In the genomic region with DNA sequence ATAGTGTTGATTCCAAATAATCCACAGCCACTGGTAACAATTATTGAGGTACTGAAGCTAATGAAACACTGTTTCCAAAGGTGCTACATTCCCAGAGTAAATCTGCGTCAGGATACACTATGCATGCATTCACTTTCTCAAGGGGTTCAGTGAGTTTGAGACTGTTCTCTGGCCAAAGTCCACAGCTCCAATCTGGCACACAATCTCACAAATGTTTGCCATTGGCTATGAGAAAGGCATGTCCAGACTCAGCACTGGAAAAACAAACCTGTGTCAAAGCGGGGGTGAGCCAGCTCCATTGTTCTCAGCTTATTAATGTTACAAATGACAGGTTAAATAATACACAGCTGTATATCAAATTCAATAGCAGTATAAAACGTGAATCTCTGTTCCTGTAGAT, we compare ENCODE assay signal across 23 mouse cellular contexts. TPM values are rescaled to one million over a fixed set of nuclear protein-coding genes. Genes with fewer than 3 reads are reported as not detected.
DNase-seq lines count a peak whose midpoint lies in the region; ATAC-seq and TF ChIP-seq lines count a peak whose summit lies in the region.
"Had no signal": no experiment of that assay in that cellular context is flagged by ENCODE, and none has a peak within 500 bp of the region (broad histone marks: within the 10 kb centered on the region; RNA-seq: fewer than 3 reads in every experiment).

No protein-coding gene starts in this region.

- no peak for TF ChIP-seq EP300 in lung, postnatal 0 days (IDR thresholded peaks at IDR 0.05)

- no peak overlapping the region for H3K27ac ChIP-seq in lung, embryonic 14.5 days (ENCODE audit: low read depth)
- no peak overlapping the region for H3K27ac ChIP-seq in lung, postnatal 0 days (ENCODE audit: low read length)
- no peak overlapping the region for H3K27ac ChIP-seq in intestine, embryonic 15.5 days
- no peak overlapping the region for H3K27ac ChIP-seq in kidney, adult 2 months (ENCODE audit: insufficient read depth, low read depth, low read length)
- H3K27ac ChIP-seq: heart, adult 2 months; hindbrain, embryonic 15.5 days; midbrain, embryonic 12.5 days had no signal

- no peaks in the 10 kb centered on the region for H3K27me3 ChIP-seq in lung, embryonic 14.5 days (ENCODE audit: insufficient read depth, low read length)
- H3K27me3 ChIP-seq in lung, postnatal 0 days (replicated peaks; ENCODE audit: insufficient read depth, low read length), result no peaks in the 10 kb centered on the region
- H3K27me3 ChIP-seq in intestine, embryonic 15.5 days (replicated peaks), result no peaks in the 10 kb centered on the region
- no peaks in the 10 kb centered on the region for H3K27me3 ChIP-seq in kidney, adult 2 months (replicated peaks; ENCODE audit: control insufficient read depth, insufficient read depth, low read length)
- H3K27me3 ChIP-seq: hindbrain, embryonic 15.5 days; midbrain, embryonic 12.5 days had no signal

- no peak for ATAC-seq in lung, embryonic 14.5 days (ENCODE audit: insufficient read depth)
- ATAC-seq in lung, postnatal 0 days, result no peak
- ATAC-seq in intestine, embryonic 15.5 days, result peak; percentile 84
- ATAC-seq: CD4-positive, CD25-positive, alpha-beta regulatory T cell, adult 4 months; forebrain, embryonic 14.5 days had no signal

- no peaks in the 10 kb centered on the region for H3K4me1 ChIP-seq in lung, embryonic 14.5 days (ENCODE audit: insufficient read depth)
- H3K4me1 ChIP-seq in lung, postnatal 0 days (ENCODE audit: insufficient read depth, low read depth, low read length), result no peaks in the 10 kb centered on the region
- no peaks in the 10 kb centered on the region for H3K4me1 ChIP-seq in intestine, embryonic 15.5 days (replicated peaks)
- no peaks in the 10 kb centered on the region for H3K4me1 ChIP-seq in kidney, adult 2 months (ENCODE audit: control insufficient read depth, insufficient read depth, low read length)
- H3K4me1 ChIP-seq: hindbrain, embryonic 15.5 days; midbrain, embryonic 12.5 days had no signal

- no peak overlapping the region for H3K4me3 ChIP-seq in lung, embryonic 14.5 days (ENCODE audit: low read depth, low read length)
- no peak overlapping the region for H3K4me3 ChIP-seq in lung, postnatal 0 days (ENCODE audit: low read depth, low read length)
- no peak overlapping the region for H3K4me3 ChIP-seq in intestine, embryonic 15.5 days (replicated peaks)
- H3K4me3 ChIP-seq in kidney, adult 2 months (ENCODE audit: insufficient read depth, low read depth, low read length), result no peak overlapping the region
- H3K4me3 ChIP-seq: heart, adult 2 months; hindbrain, embryonic 15.5 days; midbrain, embryonic 12.5 days had no signal

- TF ChIP-seq CTCF in lung, embryonic 14.5 days (IDR thresholded peaks at IDR 0.05; ENCODE audit: low read depth), result no peak
- no peak for TF ChIP-seq CTCF in lung, postnatal 0 days (IDR thresholded peaks at IDR 0.05)
- TF ChIP-seq CTCF in kidney, adult 2 months (conservative IDR thresholded peaks at IDR 0.05; ENCODE audit: insufficient read depth, insufficient read length, low read depth, low read length), result no peak

- TF ChIP-seq POLR2A in kidney, adult 2 months (IDR thresholded peaks at IDR 0.05; ENCODE audit: low read depth, low read length), result no peak

- H3K4me2 ChIP-seq in lung, embryonic 14.5 days, result no peak overlapping the region
- no peak overlapping the region for H3K4me2 ChIP-seq in lung, postnatal 0 days (replicated peaks; ENCODE audit: low read depth, low read length)
- no peak overlapping the region for H3K4me2 ChIP-seq in intestine, embryonic 15.5 days (replicated peaks)
- H3K4me2 ChIP-seq: hindbrain, embryonic 15.5 days; midbrain, embryonic 12.5 days had no signal

- WGBS in lung, embryonic 14.5 days, result 41% methylated on average over 3 of the region's 3 CpGs
- 36% methylated on average over 3 of the region's 3 CpGs for WGBS in lung, postnatal 0 days
- 42% methylated on average over 3 of the region's 3 CpGs for WGBS in intestine, embryonic 15.5 days
- 20% methylated on average over 3 of the region's 3 CpGs for WGBS in kidney, adult 2 months

- no peaks in the 10 kb centered on the region for H3K9me3 ChIP-seq in lung, embryonic 14.5 days (ENCODE audit: low read depth, low read length)
- H3K9me3 ChIP-seq in lung, postnatal 0 days (ENCODE audit: low read length), result no peaks in the 10 kb centered on the region
- no peaks in the 10 kb centered on the region for H3K9me3 ChIP-seq in intestine, embryonic 15.5 days
- H3K9me3 ChIP-seq: hindbrain, embryonic 15.5 days; midbrain, embryonic 12.5 days had no signal

- H3K9ac ChIP-seq in lung, embryonic 14.5 days, result no peak overlapping the region
- H3K9ac ChIP-seq in lung, postnatal 0 days (replicated peaks; ENCODE audit: low read depth), result no peak overlapping the region
- H3K9ac ChIP-seq in intestine, embryonic 15.5 days, result no peak overlapping the region
- H3K9ac ChIP-seq: hindbrain, embryonic 15.5 days; midbrain, embryonic 12.5 days had no signal

- peak; percentile 16 for DNase-seq in lung, embryonic 14.5 days
- DNase-seq in lung, postnatal 0 days (ENCODE audit: low spot score), result no peak
- peak; percentile 82 for DNase-seq in kidney, adult 2 months
- peak; percentile 21 to 43 for DNase-seq in kidney, postnatal 4 days
- no peak for DNase-seq in heart, postnatal 4 days
- DNase-seq in testis, postnatal 10 days (ENCODE audit: low spot score), result no peak
- DNase-seq: adrenal gland, postnatal 10 days; cerebellum, adult 18-20 months; heart, adult 2 months; right cerebral cortex, adult 18-20 months; spleen, adult 18-20 months had no signal

- no peaks in the 10 kb centered on the region for H3K36me3 ChIP-seq in lung, embryonic 14.5 days (ENCODE audit: insufficient read depth)
- no peaks in the 10 kb centered on the region for H3K36me3 ChIP-seq in lung, postnatal 0 days (ENCODE audit: insufficient read depth, low read length)
- H3K36me3 ChIP-seq in intestine, embryonic 15.5 days, result no peaks in the 10 kb centered on the region
- no peaks in the 10 kb centered on the region for H3K36me3 ChIP-seq in kidney, adult 2 months (ENCODE audit: control insufficient read depth, insufficient read depth, low read length)
- H3K36me3 ChIP-seq: hindbrain, embryonic 15.5 days; midbrain, embryonic 12.5 days had no signal

RNA-seq across cellular contexts. Expression of a gene that starts 1.2 kb away (rescaled TPM):
- polyA plus RNA-seq in lung, embryonic 14.5 days (2014; fragmentation: Nextera tagmentation; extraction: Ambion mirVana), result not detected in 2 replicates
- polyA plus RNA-seq in lung, postnatal 0 days (2015; fragmentation: Nextera tagmentation; extraction: Ambion mirVana), result not detected in 2 replicates
- not detected in 2 replicates for polyA plus RNA-seq in intestine, embryonic 15.5 days (2015; fragmentation: Nextera tagmentation; extraction: Ambion mirVana)
- polyA plus RNA-seq in kidney, adult 2 months (2012; rRNA removed), result not detected in 2 replicates
- not detected for total RNA-seq in heart, postnatal 4 days (2021)
- total RNA-seq: adrenal gland, postnatal 10 days; gastrocnemius, adult 18-20 months; heart, adult 2 months; layer of hippocampus, adult 8-10 months; left cerebral cortex, adult 8-10 months; MEL had no signal
- polyA plus RNA-seq: CD4-positive, CD25-positive, alpha-beta regulatory T cell, adult 4 months; forebrain, embryonic 14.5 days; heart, adult 2 months; heart, embryonic 16.5 days; hindbrain, embryonic 15.5 days; lung, embryonic 16.5 days; midbrain, embryonic 12.5 days had no signal

RNA-seq across cellular contexts. Expression of a gene that starts 9.7 kb away (rescaled TPM):
- not detected in 2 replicates for polyA plus RNA-seq in lung, embryonic 14.5 days (2014; fragmentation: Nextera tagmentation; extraction: Ambion mirVana)
- not detected in 2 replicates for polyA plus RNA-seq in lung, postnatal 0 days (2015; fragmentation: Nextera tagmentation; extraction: Ambion mirVana)
- not detected in 2 replicates for polyA plus RNA-seq in intestine, embryonic 15.5 days (2015; fragmentation: Nextera tagmentation; extraction: Ambion mirVana)
- not detected in 2 replicates for polyA plus RNA-seq in kidney, adult 2 months (2012; rRNA removed)
- total RNA-seq in heart, postnatal 4 days (2021), result not detected
- total RNA-seq: adrenal gland, postnatal 10 days; gastrocnemius, adult 18-20 months; heart, adult 2 months; layer of hippocampus, adult 8-10 months; left cerebral cortex, adult 8-10 months; MEL had no signal
- polyA plus RNA-seq: CD4-positive, CD25-positive, alpha-beta regulatory T cell, adult 4 months; forebrain, embryonic 14.5 days; heart, adult 2 months; heart, embryonic 16.5 days; hindbrain, embryonic 15.5 days; limb, embryonic 14.5 days; lung, embryonic 16.5 days; midbrain, embryonic 12.5 days had no signal

RNA-seq across cellular contexts. Expression of a gene that starts 11.4 kb away (rescaled TPM):
- polyA plus RNA-seq in lung, embryonic 14.5 days (2014; fragmentation: Nextera tagmentation; extraction: Ambion mirVana), result not detected in 2 replicates
- not detected in 2 replicates for polyA plus RNA-seq in lung, postnatal 0 days (2015; fragmentation: Nextera tagmentation; extraction: Ambion mirVana)
- polyA plus RNA-seq in intestine, embryonic 15.5 days (2015; fragmentation: Nextera tagmentation; extraction: Ambion mirVana), result not detected in 2 replicates
- 0.08 TPM in 1 of 2 replicates, not detected in the other for polyA plus RNA-seq in kidney, adult 2 months (2012; rRNA removed)
- not detected for total RNA-seq in heart, postnatal 4 days (2021)
- total RNA-seq: adrenal gland, postnatal 10 days; gastrocnemius, adult 18-20 months; heart, adult 2 months; layer of hippocampus, adult 8-10 months; left cerebral cortex, adult 8-10 months; MEL had no signal
- polyA plus RNA-seq: CD4-positive, CD25-positive, alpha-beta regulatory T cell, adult 4 months; forebrain, embryonic 14.5 days; heart, adult 2 months; heart, embryonic 16.5 days; hindbrain, embryonic 15.5 days; lung, embryonic 16.5 days; midbrain, embryonic 12.5 days had no signal

RNA-seq across cellular contexts. Expression of a gene that starts 20.7 kb away (rescaled TPM):
- not detected in 2 replicates for polyA plus RNA-seq in lung, embryonic 14.5 days (2014; fragmentation: Nextera tagmentation; extraction: Ambion mirVana)
- 0.16 TPM in 1 of 2 replicates, not detected in the other for polyA plus RNA-seq in lung, postnatal 0 days (2015; fragmentation: Nextera tagmentation; extraction: Ambion mirVana)
- 0.14 and 0.21 TPM in 2 replicates for polyA plus RNA-seq in intestine, embryonic 15.5 days (2015; fragmentation: Nextera tagmentation; extraction: Ambion mirVana)
- not detected in 2 replicates for polyA plus RNA-seq in kidney, adult 2 months (2012; rRNA removed)
- total RNA-seq in heart, postnatal 4 days (2021), result not detected
- total RNA-seq: adrenal gland, postnatal 10 days; gastrocnemius, adult 18-20 months; heart, adult 2 months; layer of hippocampus, adult 8-10 months; left cerebral cortex, adult 8-10 months; MEL had no signal
- polyA plus RNA-seq: CD4-positive, CD25-positive, alpha-beta regulatory T cell, adult 4 months; forebrain, embryonic 14.5 days; heart, adult 2 months; heart, embryonic 16.5 days; hindbrain, embryonic 15.5 days; limb, embryonic 14.5 days; lung, embryonic 16.5 days; midbrain, embryonic 12.5 days had no signal

RNA-seq across cellular contexts. Expression of a gene that starts 26.4 kb away (rescaled TPM):
- not detected in 2 replicates for polyA plus RNA-seq in lung, embryonic 14.5 days (2014; fragmentation: Nextera tagmentation; extraction: Ambion mirVana)
- polyA plus RNA-seq in lung, postnatal 0 days (2015; fragmentation: Nextera tagmentation; extraction: Ambion mirVana), result not detected in 2 replicates
- not detected in 2 replicates for polyA plus RNA-seq in intestine, embryonic 15.5 days (2015; fragmentation: Nextera tagmentation; extraction: Ambion mirVana)
- not detected in 2 replicates for polyA plus RNA-seq in kidney, adult 2 months (2012; rRNA removed)
- not detected for total RNA-seq in heart, postnatal 4 days (2021)
- total RNA-seq: adrenal gland, postnatal 10 days; gastrocnemius, adult 18-20 months; heart, adult 2 months; layer of hippocampus, adult 8-10 months; left cerebral cortex, adult 8-10 months; MEL had no signal
- polyA plus RNA-seq: CD4-positive, CD25-positive, alpha-beta regulatory T cell, adult 4 months; forebrain, embryonic 14.5 days; heart, adult 2 months; heart, embryonic 16.5 days; hindbrain, embryonic 15.5 days; limb, embryonic 14.5 days; lung, embryonic 16.5 days; midbrain, embryonic 12.5 days had no signal

Comparison
In these comparisons a context has a peak if more than half of its experiments do, and no peak if none do; other contexts are left out.
1. DNase-seq: peak in lung, embryonic 14.5 days (single experiment), kidney, adult 2 months (single experiment) and kidney, postnatal 4 days (2 of 2); none in lung, postnatal 0 days (single experiment), heart, postnatal 4 days (single experiment) and testis, postnatal 10 days (single experiment).